Comparison of ENCODE assay signal across 8 mouse cellular contexts in the genomic region with DNA sequence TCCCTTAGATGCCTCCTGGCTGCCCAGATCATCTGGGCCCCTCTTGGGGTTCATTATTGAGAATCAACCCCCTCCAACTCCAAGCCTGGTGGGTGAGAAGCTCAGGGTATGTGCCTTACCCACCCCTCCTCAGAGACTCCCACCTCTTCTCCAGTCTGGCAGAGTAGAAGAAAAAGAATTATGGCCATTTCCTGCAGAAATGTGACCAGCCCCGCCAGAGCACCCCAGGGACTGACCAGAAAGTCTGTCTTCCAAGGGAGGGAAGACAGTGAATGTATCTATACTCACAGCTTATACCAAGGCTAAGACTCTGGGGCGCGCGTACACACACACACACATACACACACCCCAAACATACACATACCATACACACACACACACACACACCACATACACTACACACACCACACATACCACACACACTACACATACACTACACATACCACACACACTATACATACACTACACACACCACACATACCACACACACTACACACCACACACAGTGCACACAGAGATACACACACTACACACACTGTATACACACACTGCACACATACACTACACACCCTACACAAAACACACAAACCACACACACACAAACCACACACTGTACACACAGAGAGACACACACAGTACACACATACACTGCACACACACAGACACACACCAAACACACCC. TPM values are rescaled to one million over a fixed set of nuclear protein-coding genes. Genes with fewer than 3 reads are reported as not detected.
DNase-seq lines count a peak whose midpoint lies in the region; ATAC-seq and TF ChIP-seq lines count a peak whose summit lies in the region.

No protein-coding gene starts in this region.

- peak overlapping the region; percentile 76 for H3K4me2 ChIP-seq in heart, embryonic 13.5 days
- H3K4me2 ChIP-seq in limb, embryonic 14.5 days (replicated peaks; ENCODE audit: low read depth, low read length, severe bottlenecking): peak overlapping the region; percentile 70

- 67% methylated on average over 4 of the region's 4 CpGs for WGBS in heart, embryonic 13.5 days
- 69% methylated on average over 4 of the region's 4 CpGs for WGBS in limb, embryonic 14.5 days

- no peaks in the 10 kb centered on the region for H3K9me3 ChIP-seq in heart, embryonic 13.5 days
- no peaks in the 10 kb centered on the region for H3K9me3 ChIP-seq in ES-E14 (ENCODE audit: control insufficient read depth, insufficient read depth, low read depth, low read length)
- H3K9me3 ChIP-seq in limb, embryonic 14.5 days (ENCODE audit: control insufficient read depth, low read length): no peaks in the 10 kb centered on the region

- DNase-seq in heart, postnatal 36 days: no peak
- no peak for DNase-seq in ES-E14 (ENCODE audit: low read depth, low spot score)
- peak; percentile 24 for DNase-seq in heart, postnatal 4 days
- no peak for DNase-seq in limb, embryonic 14.5 days (ENCODE audit: low spot score)
- no peak for DNase-seq in embryo, embryonic 10.5 days (ENCODE audit: low spot score)
- no peak for DNase-seq in thymus, postnatal 14 days
- no peak for DNase-seq in adrenal gland, adult 8-10 months

- no peak for TF ChIP-seq POLR2A in limb, embryonic 14.5 days (IDR thresholded peaks at IDR 0.05; ENCODE audit: borderline replicate concordance, extremely low read depth, insufficient read depth, insufficient read length)

- H3K36me3 ChIP-seq in heart, embryonic 13.5 days: peaks cover 28% of the 10 kb centered on the region
- peaks cover 15% of the 10 kb centered on the region; the same call in 1 of the 2 replicates for H3K36me3 ChIP-seq in ES-E14 (ENCODE audit: control insufficient read depth, insufficient read depth, low read length, poor library complexity, severe bottlenecking)
- peaks cover 20% of the 10 kb centered on the region for H3K36me3 ChIP-seq in limb, embryonic 14.5 days (ENCODE audit: control insufficient read depth, insufficient read depth, low read length)

- H3K9ac ChIP-seq in heart, embryonic 13.5 days: peak overlapping the region; percentile 73
- H3K9ac ChIP-seq in ES-E14 (ENCODE audit: insufficient read depth, low read depth, low read length, poor library complexity, severe bottlenecking): 0 out of 2 replicates have a peak overlapping the region, but pooled peaks have one; percentile 75
- peak overlapping the region; percentile 59 for H3K9ac ChIP-seq in limb, embryonic 14.5 days (ENCODE audit: low read depth, low read length, severe bottlenecking)

- H3K4me3 ChIP-seq in heart, embryonic 13.5 days: peak overlapping the region; percentile 92
- peak overlapping the region in 1 of 2 experiments; percentile 62; a peak in 2 of 4 replicates for H3K4me3 ChIP-seq in ES-E14 (ENCODE audit: insufficient read depth in 1 of 2, low read depth in 1 of 2, low read length in 2 of 2, poor library complexity in 1 of 2, severe bottlenecking in 1 of 2)
- peak overlapping the region; percentile 28 for H3K4me3 ChIP-seq in limb, embryonic 14.5 days (replicated peaks; ENCODE audit: low read length)

- intact Hi-C loops in heart, postnatal 36 days (cut with DNase I): no loop called here

- H3K27ac ChIP-seq in heart, embryonic 13.5 days (replicated peaks): peak overlapping the region; percentile 76
- peak overlapping the region; percentile 80; the same call in 1 of the 2 replicates for H3K27ac ChIP-seq in ES-E14 (ENCODE audit: insufficient read depth, low read depth, low read length, poor library complexity, severe bottlenecking)
- H3K27ac ChIP-seq in limb, embryonic 14.5 days (replicated peaks; ENCODE audit: low read depth, low read length): peak overlapping the region; percentile 95

- H3K27me3 ChIP-seq in heart, embryonic 13.5 days (replicated peaks): no peaks in the 10 kb centered on the region
- no peaks in the 10 kb centered on the region for H3K27me3 ChIP-seq in limb, embryonic 14.5 days (ENCODE audit: control insufficient read depth, insufficient read depth, low read length)

- in situ Hi-C loops in ES-E14 (cut with MboI; ENCODE audit: low sequenced_read_pairs in 2 of 2, unreplicated experiment in 2 of 2): no loop called here

- no peak for ATAC-seq in heart, embryonic 13.5 days (ENCODE audit: extremely low read depth, insufficient number of reproducible peaks, low FRiP score, low TSS enrichment)
- no peak for ATAC-seq in limb, embryonic 14.5 days (ENCODE audit: low FRiP score, low read depth)

- H3K4me1 ChIP-seq in heart, embryonic 13.5 days: peaks cover 47% of the 10 kb centered on the region
- peaks cover 17 to 27% of the 10 kb centered on the region in 2 experiments for H3K4me1 ChIP-seq in ES-E14 (ENCODE audit: control insufficient read depth in 2 of 2, insufficient read depth in 2 of 2, low read length in 2 of 2, poor library complexity in 1 of 2)
- H3K4me1 ChIP-seq in limb, embryonic 14.5 days (ENCODE audit: control insufficient read depth, insufficient read depth, low read length): peaks cover 45% of the 10 kb centered on the region

TF ChIP-seq in ES-E14, 5 proteins besides CTCF, POLR2A, EP300 and RAD21:
- TF ChIP-seq HCFC1 (IDR thresholded peaks at IDR 0.05; ENCODE audit: borderline replicate concordance, insufficient read depth, low read length) (no peak), ZC3H11A (IDR thresholded peaks at IDR 0.05; ENCODE audit: borderline replicate concordance, low read depth, low read length) (no peak), MAFK (IDR thresholded peaks at IDR 0.05; ENCODE audit: insufficient read depth, low read depth, low read length) (no peak), ZNF384 (IDR thresholded peaks at IDR 0.05; ENCODE audit: low read depth, low read length) (no peak), CHD2 (IDR thresholded peaks at IDR 0.05; ENCODE audit: low read depth, low read length) (no peak)

RNA-seq across cellular contexts. Expression of a gene that starts 3.4 kb away (rescaled TPM):
- 19.4 and 21.9 TPM in 2 replicates for polyA plus RNA-seq in heart, embryonic 13.5 days (2015; fragmentation: Nextera tagmentation; extraction: Ambion mirVana)
- 1 to 10 TPM; 3.9 to 5.1 TPM for total RNA-seq in heart, postnatal 36 days (2021)
- total RNA-seq in ES-E14 (2012; rRNA removed): 35.7 and 62.4 TPM in 2 replicates
- total RNA-seq in heart, postnatal 4 days (2021): 10 to 100 TPM in 1 of 2 experiments, 1 to 10 TPM in 1; 8.4 to 11.1 TPM
- 28.3 and 37.6 TPM in 2 replicates for polyA plus RNA-seq in limb, embryonic 14.5 days (2012; rRNA removed)
- 59.9 and 67.9 TPM in 2 replicates for polyA plus RNA-seq in limb, embryonic 14.5 days (2014; fragmentation: Nextera tagmentation; extraction: Ambion mirVana)
- 10 to 100 TPM; 18.8 to 36.9 (median 26.6) TPM for total RNA-seq in adrenal gland, adult 8-10 months (2022)

RNA-seq across cellular contexts. Expression of a gene that starts 13.5 kb away (rescaled TPM):
- 58.7 and 59.8 TPM in 2 replicates for polyA plus RNA-seq in heart, embryonic 13.5 days (2015; fragmentation: Nextera tagmentation; extraction: Ambion mirVana)
- 10 to 100 TPM; 13.0 to 13.6 TPM for total RNA-seq in heart, postnatal 36 days (2021)
- total RNA-seq in ES-E14 (2012; rRNA removed): 122 and 124 TPM in 2 replicates
- total RNA-seq in heart, postnatal 4 days (2021): 10 to 100 TPM; 66.7 to 68.2 TPM
- polyA plus RNA-seq in limb, embryonic 14.5 days (2012; rRNA removed): 115 and 118 TPM in 2 replicates
- 60.9 and 62.0 TPM in 2 replicates for polyA plus RNA-seq in limb, embryonic 14.5 days (2014; fragmentation: Nextera tagmentation; extraction: Ambion mirVana)
- total RNA-seq in adrenal gland, adult 8-10 months (2022): 10 to 100 TPM; 39.6 to 63.8 (median 47.8) TPM

RNA-seq across cellular contexts. Expression of a gene that starts 29.4 kb away (rescaled TPM):
- 124 and 139 TPM in 2 replicates for polyA plus RNA-seq in heart, embryonic 13.5 days (2015; fragmentation: Nextera tagmentation; extraction: Ambion mirVana)
- total RNA-seq in heart, postnatal 36 days (2021): 100 to 1,000 TPM; 139 to 148 TPM
- 80.8 and 89.5 TPM in 2 replicates for total RNA-seq in ES-E14 (2012; rRNA removed)
- 10 to 100 TPM; 85.7 to 98.0 TPM for total RNA-seq in heart, postnatal 4 days (2021)
- polyA plus RNA-seq in limb, embryonic 14.5 days (2012; rRNA removed): 89.0 and 114 TPM in 2 replicates
- 115 and 118 TPM in 2 replicates for polyA plus RNA-seq in limb, embryonic 14.5 days (2014; fragmentation: Nextera tagmentation; extraction: Ambion mirVana)
- 100 to 1,000 TPM; 124 to 131 (median 129) TPM for total RNA-seq in adrenal gland, adult 8-10 months (2022)

RNA-seq across cellular contexts. Expression of a gene that starts 42.6 kb away (rescaled TPM):
- 11.6 and 11.9 TPM in 2 replicates for polyA plus RNA-seq in heart, embryonic 13.5 days (2015; fragmentation: Nextera tagmentation; extraction: Ambion mirVana)
- 1 to 10 TPM; 8.5 to 9.9 TPM for total RNA-seq in heart, postnatal 36 days (2021)
- 153 and 310 TPM in 2 replicates for total RNA-seq in ES-E14 (2012; rRNA removed)
- total RNA-seq in heart, postnatal 4 days (2021): 1 to 10 TPM; 8.0 to 8.5 TPM
- polyA plus RNA-seq in limb, embryonic 14.5 days (2012; rRNA removed): 15.5 and 16.6 TPM in 2 replicates
- polyA plus RNA-seq in limb, embryonic 14.5 days (2014; fragmentation: Nextera tagmentation; extraction: Ambion mirVana): 18.3 and 21.2 TPM in 2 replicates
- 10 to 100 TPM; 14.9 to 33.1 (median 22.2) TPM for total RNA-seq in adrenal gland, adult 8-10 months (2022)

RNA-seq across cellular contexts. Expression of a gene that starts 56.0 kb away (rescaled TPM):
- 3.1 and 8.3 TPM in 2 replicates for polyA plus RNA-seq in heart, embryonic 13.5 days (2015; fragmentation: Nextera tagmentation; extraction: Ambion mirVana)
- 1 to 10 TPM in 1 of 2 experiments, under 1 TPM in 1; 0.65 to 1.1 TPM for total RNA-seq in heart, postnatal 36 days (2021)
- total RNA-seq in ES-E14 (2012; rRNA removed): 1.5 and 3.1 TPM in 2 replicates
- under 1 TPM; 0.27 to 0.93 TPM for total RNA-seq in heart, postnatal 4 days (2021)
- polyA plus RNA-seq in limb, embryonic 14.5 days (2012; rRNA removed): 0.26 and 0.47 TPM in 2 replicates
- polyA plus RNA-seq in limb, embryonic 14.5 days (2014; fragmentation: Nextera tagmentation; extraction: Ambion mirVana): 0.99 and 1.3 TPM in 2 replicates
- total RNA-seq in adrenal gland, adult 8-10 months (2022): 1 to 10 TPM; 1.6 to 7.8 (median 5.4) TPM
